Mouse (Mus musculus): ENCODE data around the gene Rmnd5a. TPM values are rescaled to one million over a fixed set of nuclear protein-coding genes. Genes with fewer than 3 reads are reported as not detected.

Rmnd5a gene
- polyA plus RNA-seq, 1 experiment from 2014 or later, result 14.7 TPM

- 85% methylated on average over 1 of the region's 1 CpGs for WGBS
- Histone ChIP-seq H3K4me2 (no peak overlapping the region), H3K36me3 (peaks cover 73% of the 10 kb centered on the region), H3K9ac (no peak overlapping the region), H3K27me3 (no peaks in the 10 kb centered on the region), H3K4me1 (no peaks in the 10 kb centered on the region), H3K27ac (no peak overlapping the region), H3K4me3 (replicated peaks) (no peak overlapping the region), H3K9me3 (replicated peaks) (no peaks in the 10 kb centered on the region)
- ATAC-seq (replicated peaks; ENCODE audit: low FRiP score), result no peak
Observed at GRCm38 (mm10) chr6:71396016-71396415, 44.4 kb downstream of the Rmnd5a start.

- peaks cover 62% of the 10 kb centered on the region for H3K36me3 ChIP-seq
- H3K4me2 ChIP-seq, result no peak overlapping the region
- no peak for ATAC-seq (replicated peaks; ENCODE audit: low FRiP score)
- H3K27ac ChIP-seq, result no peak overlapping the region
- H3K9ac ChIP-seq, result no peak overlapping the region
- no peak overlapping the region for H3K4me3 ChIP-seq (replicated peaks)
- no peaks in the 10 kb centered on the region for H3K27me3 ChIP-seq
- no peaks in the 10 kb centered on the region for H3K4me1 ChIP-seq
- 90% methylated on average over 2 of the region's 2 CpGs for WGBS
- no peaks in the 10 kb centered on the region for H3K9me3 ChIP-seq (replicated peaks)
Observed at GRCm38 (mm10) chr6:71390496-71390895, 49.9 kb downstream of the Rmnd5a start.

GRCm38 (mm10) chr6:71381654-71382053, 58.8 kb downstream of the Rmnd5a start:
- Histone ChIP-seq H3K9ac (no peak overlapping the region), H3K27ac (no peak overlapping the region), H3K4me2 (no peak overlapping the region), H3K36me3 (no peaks in the 10 kb centered on the region), H3K9me3 (replicated peaks) (0 out of 2 replicates have a peak, but pooled peaks cover 3% of the 10 kb centered on the region), H3K4me3 (replicated peaks) (no peak overlapping the region), H3K4me1 (no peaks in the 10 kb centered on the region), H3K27me3 (no peaks in the 10 kb centered on the region)
- WGBS, result 89% methylated on average over 5 of the region's 5 CpGs
- ATAC-seq (replicated peaks; ENCODE audit: low FRiP score), result no peak

GRCm38 (mm10) chr6:71376711-71377110, 63.7 kb downstream of the Rmnd5a start:
- 96% methylated on average over 13 of the region's 13 CpGs for WGBS
- 0 out of 2 replicates have a peak, but pooled peaks cover 3% of the 10 kb centered on the region for H3K9me3 ChIP-seq (replicated peaks)

GRCm38 (mm10) chr6:71374921-71375320, 65.5 kb downstream of the Rmnd5a start:
- H3K4me1 ChIP-seq, result no peaks in the 10 kb centered on the region

More at GRCm38 (mm10) chr6:71376711-71377110, 63.7 kb downstream of the Rmnd5a start:
- no peak for ATAC-seq (replicated peaks; ENCODE audit: low FRiP score)
- H3K4me1 ChIP-seq, result no peaks in the 10 kb centered on the region
- no peaks in the 10 kb centered on the region for H3K36me3 ChIP-seq
- no peak overlapping the region for H3K9ac ChIP-seq
- no peak overlapping the region for H3K4me3 ChIP-seq (replicated peaks)
- H3K27ac ChIP-seq, result no peak overlapping the region
- H3K4me2 ChIP-seq, result no peak overlapping the region
- no peaks in the 10 kb centered on the region for H3K27me3 ChIP-seq

GRCm38 (mm10) chr6:71374311-71374829, 66.1 kb downstream of the Rmnd5a start:
- no peak overlapping the region for H3K4me3 ChIP-seq (replicated peaks)
- H3K36me3 ChIP-seq, result no peaks in the 10 kb centered on the region
- no peak overlapping the region for H3K9ac ChIP-seq
- ATAC-seq (replicated peaks; ENCODE audit: low FRiP score), result no peak
- no peak overlapping the region for H3K4me2 ChIP-seq
- H3K9me3 ChIP-seq (replicated peaks), result 0 out of 2 replicates have a peak, but pooled peaks cover 3% of the 10 kb centered on the region
- H3K27me3 ChIP-seq, result no peaks in the 10 kb centered on the region
- WGBS, result 89% methylated on average over 19 of the region's 19 CpGs
- H3K27ac ChIP-seq, result no peak overlapping the region
- H3K4me1 ChIP-seq, result no peaks in the 10 kb centered on the region

More at GRCm38 (mm10) chr6:71374921-71375320, 65.5 kb downstream of the Rmnd5a start:
- H3K9me3 ChIP-seq (replicated peaks), result 0 out of 2 replicates have a peak, but pooled peaks cover 3% of the 10 kb centered on the region
- H3K27ac ChIP-seq, result no peak overlapping the region
- H3K9ac ChIP-seq, result no peak overlapping the region
- H3K27me3 ChIP-seq, result no peaks in the 10 kb centered on the region
- H3K36me3 ChIP-seq, result no peaks in the 10 kb centered on the region
- H3K4me3 ChIP-seq (replicated peaks), result no peak overlapping the region
- ATAC-seq (replicated peaks; ENCODE audit: low FRiP score), result no peak
- 78% methylated on average over 2 of the region's 2 CpGs for WGBS
- no peak overlapping the region for H3K4me2 ChIP-seq

GRCm38 (mm10) chr6:71373249-71373775, 67.1 kb downstream of the Rmnd5a start, which contains the start of gene Cd8a:
Gene Cd8a (plus strand): TSS chr6:71373427.
- Histone ChIP-seq H3K36me3 (no peaks in the 10 kb centered on the region), H3K4me1 (no peaks in the 10 kb centered on the region), H3K9ac (no peak within 1 kb of the TSS), H3K4me3 (replicated peaks) (no peak within 1 kb of the TSS), H3K9me3 (replicated peaks) (0 out of 2 replicates have a peak, but pooled peaks cover 3% of the 10 kb centered on the region), H3K4me2 (no peak within 1 kb of the TSS), H3K27me3 (no peaks in the 10 kb centered on the region), H3K27ac (no peak within 1 kb of the TSS)
- WGBS, result 69% methylated on average over 14 of the region's 14 CpGs
- no peak for ATAC-seq (replicated peaks; ENCODE audit: low FRiP score)

GRCm38 (mm10) chr6:71372041-71372720, 68.3 kb downstream of the Rmnd5a start:
- Histone ChIP-seq H3K4me2 (no peak overlapping the region), H3K9ac (no peak overlapping the region), H3K4me1 (no peaks in the 10 kb centered on the region), H3K27me3 (no peaks in the 10 kb centered on the region), H3K36me3 (no peaks in the 10 kb centered on the region), H3K4me3 (replicated peaks) (no peak overlapping the region), H3K9me3 (replicated peaks) (0 out of 2 replicates have a peak, but pooled peaks cover under 1% of the 10 kb centered on the region), H3K27ac (no peak overlapping the region)
- ATAC-seq (replicated peaks; ENCODE audit: low FRiP score), result no peak
- 94% methylated on average over 5 of the region's 5 CpGs for WGBS

GRCm38 (mm10) chr6:71371085-71371605, 69.3 kb downstream of the Rmnd5a start:
- H3K9ac ChIP-seq, result no peak overlapping the region
- no peaks in the 10 kb centered on the region for H3K36me3 ChIP-seq
- WGBS, result 83% methylated on average over 5 of the region's 5 CpGs
- H3K4me3 ChIP-seq (replicated peaks), result no peak overlapping the region
- H3K4me1 ChIP-seq, result no peaks in the 10 kb centered on the region
- no peak overlapping the region for H3K27ac ChIP-seq
- no peaks in the 10 kb centered on the region for H3K27me3 ChIP-seq
- H3K9me3 ChIP-seq (replicated peaks), result no peaks in the 10 kb centered on the region
- ATAC-seq (replicated peaks; ENCODE audit: low FRiP score), result no peak
- no peak overlapping the region for H3K4me2 ChIP-seq

- H3K9ac ChIP-seq, result no peak overlapping the region
- H3K27me3 ChIP-seq, result no peaks in the 10 kb centered on the region
- no peak overlapping the region for H3K4me2 ChIP-seq
- no peaks in the 10 kb centered on the region for H3K36me3 ChIP-seq
- H3K9me3 ChIP-seq (replicated peaks), result no peaks in the 10 kb centered on the region
- H3K4me3 ChIP-seq (replicated peaks), result no peak overlapping the region
- WGBS, result 89% methylated on average over 6 of the region's 6 CpGs
- H3K4me1 ChIP-seq, result no peaks in the 10 kb centered on the region
- no peak for ATAC-seq (replicated peaks; ENCODE audit: low FRiP score)
- H3K27ac ChIP-seq, result no peak overlapping the region
Observed at GRCm38 (mm10) chr6:71369416-71369815, 71.0 kb downstream of the Rmnd5a start.

GRCm38 (mm10) chr6:71363995-71364394, 76.4 kb downstream of the Rmnd5a start:
- no peak overlapping the region for H3K4me3 ChIP-seq (replicated peaks)
- no peaks in the 10 kb centered on the region for H3K27me3 ChIP-seq
- 68% methylated on average over 2 of the region's 2 CpGs for WGBS
- no peak overlapping the region for H3K9ac ChIP-seq
- H3K36me3 ChIP-seq, result no peaks in the 10 kb centered on the region
- H3K4me1 ChIP-seq, result no peaks in the 10 kb centered on the region
- H3K4me2 ChIP-seq, result no peak overlapping the region
- H3K27ac ChIP-seq, result no peak overlapping the region
- ATAC-seq (replicated peaks; ENCODE audit: low FRiP score), result no peak
- H3K9me3 ChIP-seq (replicated peaks), result no peaks in the 10 kb centered on the region

- ATAC-seq (replicated peaks; ENCODE audit: low FRiP score), result no peak
- WGBS, result 58% methylated on average over 10 of the region's 10 CpGs
Observed at GRCm38 (mm10) chr6:71361156-71361670, 79.2 kb downstream of the Rmnd5a start.

More at GRCm38 (mm10) chr6:71361156-71361670, 79.2 kb downstream of the Rmnd5a start:
- Histone ChIP-seq H3K9me3 (replicated peaks) (no peaks in the 10 kb centered on the region), H3K27ac (no peak overlapping the region), H3K4me1 (no peaks in the 10 kb centered on the region), H3K4me3 (replicated peaks) (no peak overlapping the region), H3K4me2 (no peak overlapping the region), H3K9ac (no peak overlapping the region), H3K36me3 (no peaks in the 10 kb centered on the region), H3K27me3 (no peaks in the 10 kb centered on the region)
